Mouse (Mus musculus) stomach, embryonic 14.5 days (tissue): Measurements from ENCODE around the gene Slc13a2. TPM values are rescaled to one million over a fixed set of nuclear protein-coding genes. Genes with fewer than 3 reads are reported as not detected.

Source experiments
- ATAC-seq: fragments of 200-750 bp; cut with Nextera tagmentation; 2 replicates; pipeline ENCODE4 v1.8.0; 2017; ENCODE audit warnings: low read depth, moderate TSS enrichment; ENCODE audit not compliant: insufficient number of reproducible peaks, insufficient read depth, low FRiP score
- H3K27ac ChIP-seq: fragments of 300-500 bp; sonication (generic); 2 replicates; pipeline ENCODE4 v1.5.1; 2014; ENCODE audit warnings: mild to moderate bottlenecking, low read length, moderate library complexity, mixed read lengths
- H3K27me3 ChIP-seq: fragments of 300-500 bp; sonication (generic); 2 replicates; pipeline ENCODE4 v1.6.1; 2014; ENCODE audit warnings: low read length, control low read depth, mixed read lengths; ENCODE audit not compliant: control insufficient read depth, insufficient read depth
- H3K36me3 ChIP-seq: fragments of 300-500 bp; sonication (generic); 2 replicates; pipeline ENCODE4 v1.6.1; 2014; ENCODE audit warnings: mild to moderate bottlenecking, control low read depth, low read length, moderate library complexity, mixed read lengths; ENCODE audit not compliant: control insufficient read depth, insufficient read depth
- H3K4me1 ChIP-seq: fragments of 300-500 bp; sonication (generic); 2 replicates; pipeline ENCODE4 v1.6.1; 2014; ENCODE audit warnings: low read length, control low read depth, mixed read lengths; ENCODE audit not compliant: control insufficient read depth, insufficient read depth
- H3K4me2 ChIP-seq: fragments of 300-500 bp; sonication (generic); replicated peaks from 2 replicates; pipeline ENCODE4 v1.6.1; 2014; ENCODE audit warnings: low read depth, low read length, control low read depth
- H3K4me3 ChIP-seq: fragments of 300-500 bp; sonication (generic); 2 replicates; pipeline ENCODE4 v1.5.1; 2014; ENCODE audit warnings: low read depth, low read length, control low read depth
- H3K9ac ChIP-seq: fragments of 300-500 bp; sonication (generic); replicated peaks from 2 replicates; pipeline ENCODE4 v1.6.1; 2014; ENCODE audit warnings: low read depth, mild to moderate bottlenecking, control low read depth, low read length, moderate library complexity, mixed read lengths
- H3K9me3 ChIP-seq: fragments of 300-500 bp; sonication (generic); 2 replicates; pipeline ENCODE4 v1.6.1; 2016; ENCODE audit warnings: low read depth, low read length, control low read depth; ENCODE audit not compliant: control insufficient read depth
- WGBS: fragments of 180-500 bp; shearing (Covaris S2); extraction: QIAGEN DNeasy Blood & Tissue Kit; methylation state at CpG from one replicate; pipeline ENCODE4 v1.1.7; 2014; 5-methylcytosine and 5-hydroxymethylcytosine counted together
- polyA plus RNA-seq: library from polyadenylated mRNA; unstranded; fragments of >200 nt; fragmentation: Nextera tagmentation; extraction: Ambion mirVana; gene quantifications from 2 replicates; pipeline ENCODE4 v1.2.1, GENCODE M21; 2014

Gene Slc13a2
- 0.10 TPM in 2 replicates for polyA plus RNA-seq

DNA sequence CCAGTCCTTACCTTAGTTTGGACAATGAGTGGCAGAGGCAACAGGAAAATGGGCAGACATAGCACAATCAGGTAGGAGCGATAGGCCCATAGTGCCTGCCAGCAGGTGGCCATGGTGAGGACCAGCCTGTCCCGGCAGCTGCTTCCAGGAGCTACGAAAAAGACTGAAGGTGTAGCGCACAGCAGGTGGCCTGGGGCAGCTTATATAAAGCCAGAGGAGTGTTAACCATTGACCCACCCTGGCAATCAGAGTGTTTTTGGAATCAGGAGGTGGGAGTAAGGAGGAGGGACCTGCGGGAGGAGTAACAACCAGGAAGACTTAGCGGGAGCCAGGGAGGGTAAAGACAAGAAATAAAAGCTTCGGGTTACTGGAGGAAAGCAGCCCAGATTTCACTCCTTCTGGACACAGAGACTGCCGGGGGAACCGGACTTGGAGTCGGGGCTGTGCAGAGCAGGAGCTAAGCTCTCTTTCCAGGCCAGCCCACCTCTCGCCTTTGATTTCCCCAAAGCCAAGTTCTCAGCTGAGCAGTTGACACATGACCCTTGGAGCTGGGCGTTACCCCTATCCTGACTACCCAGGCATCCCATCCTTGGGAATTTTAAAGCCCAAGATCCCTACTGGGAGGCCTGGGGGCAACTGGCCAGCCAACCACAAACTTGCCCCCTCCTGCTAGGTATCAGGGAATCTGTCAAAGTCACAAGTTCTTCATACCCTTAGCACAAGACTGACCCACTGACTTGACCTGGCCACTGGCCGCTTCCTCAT is at the start of gene Slc13a2:
Gene Slc13a2, minus strand, starts transcription at position 163 of the 765 bp plus-strand sequence.
- no peak within 1 kb of the TSS for H3K4me2 ChIP-seq

DNA sequence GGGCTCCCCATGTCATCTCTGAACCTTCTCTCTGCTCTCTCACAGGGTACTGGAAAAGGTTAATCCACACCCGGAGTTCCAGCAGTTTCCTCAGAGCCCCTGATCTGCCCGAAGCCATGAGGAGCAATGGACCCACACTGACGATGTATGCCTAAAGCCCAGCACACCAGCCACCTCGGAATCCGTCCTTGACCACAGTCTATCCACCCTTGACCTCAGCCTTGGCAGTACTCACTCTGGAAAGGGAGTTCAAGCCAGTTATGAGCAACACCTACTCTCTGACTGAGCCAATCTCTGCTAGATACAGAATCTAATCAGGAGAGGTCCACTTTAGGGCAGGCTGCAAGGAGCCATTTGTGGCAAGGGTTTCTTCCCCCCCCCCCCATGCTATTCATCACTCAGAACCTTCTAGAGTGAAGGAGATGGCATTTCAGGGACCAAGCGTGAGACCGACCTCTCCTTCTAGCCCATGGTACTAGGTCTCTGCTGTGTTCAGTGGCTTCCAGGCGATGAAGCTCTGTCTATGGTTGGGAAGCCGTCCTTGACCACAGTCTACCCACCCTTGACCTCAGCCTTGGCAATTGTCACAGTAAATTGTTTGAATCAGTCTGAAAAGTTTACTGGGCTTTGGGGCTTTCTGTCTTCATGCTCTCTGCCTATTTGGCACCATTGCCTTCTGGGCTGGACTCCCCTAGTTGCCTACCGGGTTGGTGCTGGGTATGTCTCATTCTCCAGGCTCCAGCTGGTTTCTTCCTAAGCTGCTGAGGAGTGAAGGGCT is 49.5 kb upstream of the Slc13a2 start:
- 91% methylated on average over 10 of the region's 10 CpGs for WGBS
- Histone ChIP-seq H3K4me3 (no peak overlapping the region), H3K4me2 (no peak overlapping the region), H3K9me3 (no peaks in the 10 kb centered on the region), H3K9ac (no peak overlapping the region), H3K27ac (no peak overlapping the region), H3K27me3 (no peaks in the 10 kb centered on the region), H3K36me3 (no peaks in the 10 kb centered on the region; the same call in 1 of the 2 replicates), H3K4me1 (peaks cover 3% of the 10 kb centered on the region; the same call in 1 of the 2 replicates)
- no peak for ATAC-seq

More for the DNA sequence above, at the start of gene Slc13a2:
- no peak for ATAC-seq
- Histone ChIP-seq H3K4me1 (no peaks in the 10 kb centered on the region), H3K4me3 (no peak within 1 kb of the TSS), H3K27ac (no peak within 1 kb of the TSS), H3K36me3 (no peaks in the 10 kb centered on the region), H3K9ac (no peak within 1 kb of the TSS), H3K27me3 (no peaks in the 10 kb centered on the region), H3K9me3 (no peaks in the 10 kb centered on the region)
- 21% methylated on average over 13 of the region's 13 CpGs for WGBS

DNA sequence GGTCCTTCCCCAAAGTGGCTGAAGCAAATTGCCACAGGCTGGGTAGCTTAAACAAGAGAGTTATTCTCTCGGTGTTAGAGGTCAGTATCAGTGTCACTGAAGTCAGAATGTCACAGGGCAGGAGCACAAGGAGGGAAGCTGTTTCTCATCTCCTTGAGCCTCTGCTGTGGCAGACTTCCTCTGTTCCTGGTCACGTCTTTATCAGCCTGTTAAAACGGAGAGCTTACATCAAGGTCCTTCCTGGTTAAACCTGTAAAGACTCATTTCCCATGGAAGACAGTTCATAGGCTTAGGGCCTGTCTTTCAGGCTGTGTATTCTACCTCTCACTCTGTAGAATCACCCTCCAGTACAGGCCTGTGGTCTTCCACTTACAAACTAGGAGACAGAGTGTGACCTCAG is 45.9 kb upstream of the Slc13a2 start:
- no peaks in the 10 kb centered on the region for H3K27me3 ChIP-seq
- WGBS = 52% methylated on average over 3 of the region's 3 CpGs
- H3K4me1 ChIP-seq = peaks cover 15% of the 10 kb centered on the region; the same call in 1 of the 2 replicates
- no peaks in the 10 kb centered on the region; the same call in 1 of the 2 replicates for H3K36me3 ChIP-seq
- H3K9ac ChIP-seq = no peak overlapping the region
- no peak overlapping the region for H3K27ac ChIP-seq
- no peaks in the 10 kb centered on the region for H3K9me3 ChIP-seq
- H3K4me2 ChIP-seq = no peak overlapping the region
- H3K4me3 ChIP-seq = no peak overlapping the region
- no peak for ATAC-seq

DNA sequence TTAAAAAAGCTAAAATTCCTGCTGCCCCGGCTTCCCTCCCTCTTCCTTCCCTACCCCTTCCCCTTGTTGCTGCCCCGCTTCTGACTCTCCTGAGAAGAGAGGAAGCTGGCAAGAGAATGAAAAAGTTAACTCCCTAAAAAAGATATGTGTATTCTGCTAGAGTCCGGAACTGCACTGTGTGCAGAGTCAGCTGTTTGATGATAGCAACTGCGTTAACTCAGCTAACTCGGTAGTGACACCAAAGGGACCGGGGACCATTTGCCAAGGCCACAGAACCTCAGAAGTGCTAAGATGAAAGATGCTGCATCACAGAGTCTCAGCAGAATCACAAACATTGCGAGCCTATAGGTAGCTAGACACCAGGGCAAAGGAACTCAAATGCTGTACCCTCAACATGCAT is 45.5 kb upstream of the Slc13a2 start:
- Histone ChIP-seq H3K4me3 (no peak overlapping the region), H3K27me3 (no peaks in the 10 kb centered on the region), H3K9ac (no peak overlapping the region), H3K9me3 (no peaks in the 10 kb centered on the region), H3K27ac (no peak overlapping the region), H3K36me3 (no peaks in the 10 kb centered on the region; the same call in 1 of the 2 replicates), H3K4me2 (no peak overlapping the region), H3K4me1 (peaks cover 15% of the 10 kb centered on the region; the same call in 1 of the 2 replicates)
- WGBS = 74% methylated on average over 7 of the region's 7 CpGs
- ATAC-seq = no peak

DNA sequence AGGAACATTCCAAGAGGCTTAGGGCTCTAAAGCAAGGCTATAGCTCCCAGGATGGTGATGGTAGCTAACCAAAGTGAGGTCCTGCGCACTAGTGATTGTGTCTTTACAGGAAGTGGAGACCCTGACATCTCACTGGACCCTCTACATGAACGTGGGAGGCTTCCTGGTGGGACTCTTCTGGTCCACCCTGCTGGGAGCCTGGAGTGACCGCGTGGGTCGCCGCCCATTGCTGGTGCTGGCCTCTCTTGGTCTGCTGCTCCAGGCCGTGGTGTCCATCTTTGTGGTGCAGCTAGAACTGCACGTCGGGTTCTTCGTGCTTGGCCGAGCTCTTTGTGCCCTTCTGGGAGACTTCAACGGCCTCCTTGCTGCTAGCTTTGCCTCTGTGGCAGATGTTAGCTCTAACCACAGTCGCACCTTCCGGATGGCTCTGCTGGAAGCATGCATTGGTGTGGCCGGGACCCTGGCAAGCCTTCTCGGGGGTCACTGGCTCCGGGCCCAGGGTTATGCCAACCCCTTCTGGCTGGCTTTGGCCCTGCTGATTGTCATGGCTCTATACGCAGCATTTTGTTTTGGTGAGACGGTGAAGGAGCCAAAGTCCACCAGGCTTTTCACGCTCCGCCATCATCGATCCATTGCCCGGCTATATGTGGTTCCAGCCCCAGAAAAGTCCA is 44.4 kb upstream of the Slc13a2 start:
- Histone ChIP-seq H3K9me3 (no peaks in the 10 kb centered on the region; the same call in 1 of the 2 replicates), H3K4me3 (peak overlapping the region; percentile 78), H3K36me3 (no peaks in the 10 kb centered on the region), H3K4me1 (peaks cover 15% of the 10 kb centered on the region; the same call in 1 of the 2 replicates), H3K27ac (peak overlapping the region; percentile 96), H3K9ac (no peak overlapping the region), H3K27me3 (no peaks in the 10 kb centered on the region), H3K4me2 (peak overlapping the region; percentile 88)
- no peak; the same call in 1 of the 2 replicates for ATAC-seq
- WGBS = 76% methylated on average over 23 of the region's 23 CpGs

DNA sequence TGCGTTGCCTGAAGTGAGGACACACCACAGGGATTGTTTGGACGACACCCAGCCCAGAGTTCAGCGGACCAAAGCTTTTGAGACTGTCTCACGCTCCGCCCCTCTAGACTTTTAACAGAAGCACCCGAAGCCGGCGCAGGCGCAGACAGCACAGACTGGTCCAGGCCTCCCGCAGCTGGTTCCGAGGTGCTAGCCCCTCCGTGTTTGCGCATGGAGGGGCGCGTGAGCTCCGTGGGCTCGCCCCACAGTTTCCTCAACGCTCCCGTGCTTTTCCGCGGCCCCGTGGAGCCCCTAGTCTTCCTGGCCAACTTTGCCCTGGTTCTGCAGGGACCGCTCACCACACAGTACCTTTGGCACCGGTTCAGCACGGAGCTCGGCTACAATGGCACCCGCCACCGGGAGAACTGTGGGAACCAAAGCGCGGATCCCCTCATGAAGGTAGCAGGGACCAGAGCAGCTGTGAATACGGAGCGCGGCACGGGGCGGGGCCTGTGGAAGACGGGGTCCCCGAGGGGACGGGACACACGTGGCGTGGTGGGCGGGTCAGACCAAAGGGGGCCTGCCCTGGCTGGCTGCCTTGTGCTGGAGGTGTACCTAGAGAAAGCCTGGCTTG is 43.7 kb upstream of the Slc13a2 start, which contains the start of gene Slc46a1:
Gene Slc46a1, plus strand, starts transcription at position 130 of the 613 bp plus-strand sequence.
- no peaks in the 10 kb centered on the region for H3K27me3 ChIP-seq
- no peaks in the 10 kb centered on the region for H3K36me3 ChIP-seq
- H3K9me3 ChIP-seq = no peaks in the 10 kb centered on the region; the same call in 1 of the 2 replicates
- WGBS = under 1% methylated on average over 41 of the region's 41 CpGs
- ATAC-seq = peak; percentile 95
- peak within 1 kb of the TSS; percentile 88 for H3K4me2 ChIP-seq
- peak within 1 kb of the TSS; percentile 96 for H3K27ac ChIP-seq
- peaks cover 15% of the 10 kb centered on the region; the same call in 1 of the 2 replicates for H3K4me1 ChIP-seq
- peak within 1 kb of the TSS; percentile 78 for H3K4me3 ChIP-seq
- peak within 1 kb of the TSS; percentile 84 for H3K9ac ChIP-seq

DNA sequence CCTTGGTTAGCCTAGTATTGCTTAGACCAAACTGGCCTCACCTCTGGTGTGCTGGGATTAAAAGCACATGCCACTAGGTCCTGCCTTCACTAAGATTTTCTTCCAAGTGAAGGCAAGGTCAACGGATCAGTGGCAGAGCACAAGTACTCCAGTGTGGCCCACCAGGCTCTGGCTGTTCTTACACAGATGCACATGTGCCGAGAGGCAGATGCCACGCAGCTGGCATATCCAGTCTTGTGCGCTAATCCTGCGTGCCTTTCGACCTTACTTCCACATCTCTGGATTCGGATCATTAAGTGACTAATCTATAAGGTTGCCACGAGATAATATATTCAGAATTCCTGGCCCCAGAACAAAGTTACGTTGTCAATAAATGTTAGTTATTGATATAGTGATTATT is 43.1 kb upstream of the Slc13a2 start:
- Histone ChIP-seq H3K27ac (no peak overlapping the region), H3K4me3 (peak overlapping the region; percentile 78), H3K9ac (peak overlapping the region; percentile 84; the same call in 1 of the 2 replicates), H3K9me3 (no peaks in the 10 kb centered on the region; the same call in 1 of the 2 replicates), H3K4me1 (peaks cover 15% of the 10 kb centered on the region; the same call in 1 of the 2 replicates), H3K27me3 (no peaks in the 10 kb centered on the region), H3K4me2 (peak overlapping the region; percentile 88), H3K36me3 (no peaks in the 10 kb centered on the region)
- 26% methylated on average over 9 of the region's 9 CpGs for WGBS
- ATAC-seq = no peak
